ENCODE assay signal across 26 mouse cellular contexts in the genomic region with DNA sequence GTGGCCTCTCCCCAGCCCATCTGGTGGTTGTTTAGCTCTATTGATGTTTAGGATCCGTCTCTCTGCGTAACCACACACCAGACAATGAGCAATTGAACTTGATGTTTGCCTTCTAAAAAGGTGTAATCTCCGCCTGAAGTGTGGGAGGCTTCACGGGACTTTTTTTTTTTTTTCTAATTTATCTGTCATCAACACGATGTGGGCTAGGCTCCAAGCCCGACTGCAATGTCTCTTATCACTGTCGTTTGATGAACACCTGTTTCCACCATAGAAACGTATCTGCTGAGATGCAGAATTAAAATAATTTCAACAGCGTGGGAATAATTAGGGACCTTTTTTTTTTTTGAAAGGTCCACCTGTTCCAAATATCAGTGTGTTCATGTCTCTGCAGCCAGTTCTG.
DNase-seq lines count a peak whose midpoint lies in the region; ATAC-seq lines count a peak whose summit lies in the region.
"Had no signal": no experiment of that assay in that cellular context is flagged by ENCODE, and none has a peak within 500 bp of the region (broad histone marks: within the 10 kb centered on the region; RNA-seq: fewer than 3 reads in every experiment).

No protein-coding gene starts in this region.

- peak; percentile 11 for DNase-seq in limb, embryonic 11.5 days (ENCODE audit: low spot score)
- no peak for DNase-seq in limb, embryonic 10.5 days (ENCODE audit: low spot score)
- peak; percentile 15 for DNase-seq in MEL-GATA-1-ER (ENCODE audit: extremely low read depth, low read depth)
- DNase-seq in gastrocnemius, adult 18-20 months (ENCODE audit: low spot score), result no peak
- DNase-seq in c-Kit-positive CD71-positive TER-119-positive erythroid progenitor cells, embryonic 14.5 days (ENCODE audit: low spot score), result no peak
- DNase-seq: adrenal gland, adult 8-10 months; adrenal gland, postnatal 14 days; adrenal gland, postnatal 36 days; B cell, adult 2 months; cerebellum, adult 11 months; cerebellum, adult 18-20 months; cerebellum, adult 8-10 months; cerebellum, adult 9-11 months; cerebellum, postnatal 14 days; cerebellum, postnatal 36 days; embryo, embryonic 11 days had no signal

- H3K9ac ChIP-seq in limb, embryonic 11.5 days (ENCODE audit: low read length), result no peak overlapping the region
- H3K9ac ChIP-seq: embryonic facial prominence, embryonic 13.5 days; embryonic facial prominence, embryonic 15.5 days; forebrain, embryonic 12.5 days had no signal

- H3K4me1 ChIP-seq in limb, embryonic 11.5 days (ENCODE audit: control insufficient read depth, insufficient read depth, low read length), result no peaks in the 10 kb centered on the region
- H3K4me1 ChIP-seq in limb, embryonic 10.5 days, result no peaks in the 10 kb centered on the region
- H3K4me1 ChIP-seq: embryonic facial prominence, embryonic 13.5 days; embryonic facial prominence, embryonic 15.5 days; forebrain, embryonic 10.5 days; forebrain, embryonic 12.5 days had no signal

- no peak overlapping the region for H3K4me2 ChIP-seq in limb, embryonic 11.5 days (ENCODE audit: low read depth, severe bottlenecking)
- H3K4me2 ChIP-seq: embryonic facial prominence, embryonic 13.5 days; embryonic facial prominence, embryonic 15.5 days; forebrain, embryonic 12.5 days had no signal

- H3K36me3 ChIP-seq in limb, embryonic 11.5 days (ENCODE audit: control insufficient read depth, insufficient read depth, low read length), result no peaks in the 10 kb centered on the region
- no peaks in the 10 kb centered on the region for H3K36me3 ChIP-seq in limb, embryonic 10.5 days
- H3K36me3 ChIP-seq: embryonic facial prominence, embryonic 13.5 days; embryonic facial prominence, embryonic 15.5 days; forebrain, embryonic 10.5 days; forebrain, embryonic 12.5 days had no signal

- H3K27ac ChIP-seq in limb, embryonic 11.5 days (replicated peaks; ENCODE audit: low read depth, low read length), result no peak overlapping the region
- no peak overlapping the region for H3K27ac ChIP-seq in limb, embryonic 10.5 days
- H3K27ac ChIP-seq: embryonic facial prominence, embryonic 13.5 days; embryonic facial prominence, embryonic 15.5 days; forebrain, embryonic 10.5 days; forebrain, embryonic 12.5 days had no signal

- H3K27me3 ChIP-seq in limb, embryonic 11.5 days (ENCODE audit: control insufficient read depth, insufficient read depth, low read length), result peaks cover 27% of the 10 kb centered on the region
- H3K27me3 ChIP-seq in limb, embryonic 10.5 days (ENCODE audit: low read depth, poor library complexity, severe bottlenecking), result peaks cover 65% of the 10 kb centered on the region
- H3K27me3 ChIP-seq: CH12.LX; embryonic facial prominence, embryonic 13.5 days had no signal

- WGBS in limb, embryonic 11.5 days, result 88% methylated on average over 9 of the region's 9 CpGs
- 90% methylated on average over 9 of the region's 9 CpGs for WGBS in limb, embryonic 10.5 days

- no peaks in the 10 kb centered on the region for H3K9me3 ChIP-seq in limb, embryonic 11.5 days (ENCODE audit: control insufficient read depth, low read length)
- no peaks in the 10 kb centered on the region for H3K9me3 ChIP-seq in limb, embryonic 10.5 days (replicated peaks)
- H3K9me3 ChIP-seq: embryonic facial prominence, embryonic 13.5 days; embryonic facial prominence, embryonic 15.5 days; forebrain, embryonic 10.5 days; forebrain, embryonic 12.5 days had no signal

- no peak for ATAC-seq in limb, embryonic 11.5 days (ENCODE audit: insufficient number of reproducible peaks, low FRiP score, low TSS enrichment, low read depth)
- ATAC-seq: activated CD4-positive, CD25-positive, alpha-beta regulatory T cell, adult 4 months; CD4-positive, CD25-positive, alpha-beta regulatory T cell, adult 4 months; forebrain, embryonic 14.5 days; forebrain, embryonic 16.5 days had no signal

- no peak overlapping the region for H3K4me3 ChIP-seq in limb, embryonic 11.5 days (ENCODE audit: low read depth, low read length)
- H3K4me3 ChIP-seq in limb, embryonic 10.5 days, result no peak overlapping the region
- H3K4me3 ChIP-seq: embryonic facial prominence, embryonic 13.5 days; embryonic facial prominence, embryonic 15.5 days; erythroblast, embryonic 14.5 days; forebrain, embryonic 10.5 days; forebrain, embryonic 12.5 days had no signal

Comparison
In these comparisons a context has a peak if more than half of its experiments do, and no peak if none do; other contexts are left out.
1. DNase-seq: peak in limb, embryonic 11.5 days (single experiment) and MEL-GATA-1-ER (single experiment); none in limb, embryonic 10.5 days (single experiment), gastrocnemius, adult 18-20 months (single experiment) and c-Kit-positive CD71-positive TER-119-positive erythroid progenitor cells, embryonic 14.5 days (single experiment).